Mouse (Mus musculus): ENCODE data around the gene Traip. TPM values are rescaled to one million over a fixed set of nuclear protein-coding genes. Genes with fewer than 3 reads are reported as not detected.

The Traip gene
- total RNA-seq, 2 experiments from 2014 or later, result 9.5 to 14.9 TPM

GRCm38 (mm10) chr9:107928169-107928568, 21.8 kb upstream of the Traip start, which contains the start of gene Actl11:
Actl11 (plus strand) TSS chr9:107928469.
- DNase-seq (ENCODE audit: low spot score in 2 of 2), result no peak
- intact Hi-C loops (cut with DNase I), result no loop called here

- no peak for DNase-seq (ENCODE audit: low spot score in 2 of 2)
- intact Hi-C loops (cut with DNase I), result no loop called here
These were observed 17.7 kb upstream of the Traip start for GRCm38 (mm10) chr9:107932221-107932620.

- intact Hi-C loops (cut with DNase I), result no loop called here
- peak; percentile 61 to 71 for DNase-seq (ENCODE audit: low spot score in 2 of 2)
These were observed 15.8 kb upstream of the Traip start for GRCm38 (mm10) chr9:107934146-107934545.

GRCm38 (mm10) chr9:107935374-107935773, 14.6 kb upstream of the Traip start, which contains the start of gene Camkv:
Camkv (plus strand) TSS chr9:107935674.
- intact Hi-C loops (cut with DNase I), result no loop called here
- DNase-seq (ENCODE audit: low spot score in 2 of 2), result no peak

- intact Hi-C loops (cut with DNase I), result loop anchor here (1.0 kb wide), 1 partner anchor 25 kb away; no protein-coding TSS in a partner anchor
- DNase-seq (ENCODE audit: low spot score in 2 of 2), result peak; percentile 69 to 74
These were observed 14.1 kb upstream of the Traip start for GRCm38 (mm10) chr9:107935790-107936214.

- DNase-seq (ENCODE audit: low spot score in 2 of 2), result peak; percentile 66 to 70
- intact Hi-C loops (cut with DNase I), result loop anchor here (1.0 kb wide), 1 partner anchor 25 kb away; no protein-coding TSS in a partner anchor
These were observed 13.6 kb upstream of the Traip start for GRCm38 (mm10) chr9:107936215-107936822.

GRCm38 (mm10) chr9:107936831-107937230, 13.1 kb upstream of the Traip start:
- intact Hi-C loops (cut with DNase I), result loop anchor here (1.0 kb wide), 1 partner anchor 24 kb away; no protein-coding TSS in a partner anchor
- DNase-seq (ENCODE audit: low spot score in 2 of 2), result no peak

- DNase-seq (ENCODE audit: low spot score in 2 of 2), result peak in 1 of 2 experiments; percentile 46
- intact Hi-C loops (cut with DNase I), result no loop called here
These were observed 2.4 kb upstream of the Traip start for GRCm38 (mm10) chr9:107947241-107948194.

GRCm38 (mm10) chr9:107949184-107949921, 583 bp upstream of the Traip start:
- intact Hi-C loops (cut with DNase I), result no loop called here
- no peak for DNase-seq (ENCODE audit: low spot score in 2 of 2)

GRCm38 (mm10) chr9:107950460-107951355, 772 bp downstream of the Traip start:
- intact Hi-C loops (cut with DNase I), result no loop called here
- peak; percentile 89 to 95 for DNase-seq (ENCODE audit: low spot score in 2 of 2)

GRCm38 (mm10) chr9:107955613-107956289, 5.8 kb downstream of the Traip start:
- DNase-seq (ENCODE audit: low spot score in 2 of 2), result no peak
- intact Hi-C loops (cut with DNase I), result no loop called here

- intact Hi-C loops (cut with DNase I), result no loop called here
These were observed 7.2 kb downstream of the Traip start for GRCm38 (mm10) chr9:107957141-107957540.

GRCm38 (mm10) chr9:107959896-107960295, 10.0 kb downstream of the Traip start:
- DNase-seq (ENCODE audit: low spot score in 2 of 2), result no peak
- intact Hi-C loops (cut with DNase I), result loop anchor here (5.0 kb wide), 2 partner anchors 92 to 107 kb away; partner anchors contain the start of gene Amigo3

More at GRCm38 (mm10) chr9:107957141-107957540, 7.2 kb downstream of the Traip start:
- DNase-seq (ENCODE audit: low spot score in 2 of 2), result no peak

- intact Hi-C loops (cut with DNase I), result loop anchor here (1.0 to 5.0 kb wide), 3 partner anchors 25 to 106 kb away; partner anchors contain the start of gene Amigo3
- DNase-seq (ENCODE audit: low spot score in 2 of 2), result no peak
These were observed 11.0 kb downstream of the Traip start for GRCm38 (mm10) chr9:107960928-107961327.

GRCm38 (mm10) chr9:107961351-107961762, 11.4 kb downstream of the Traip start:
- intact Hi-C loops (cut with DNase I), result loop anchor here (1.0 to 5.0 kb wide), 3 partner anchors 25 to 106 kb away; partner anchors contain the start of gene Amigo3
- DNase-seq (ENCODE audit: low spot score in 2 of 2), result peak; percentile 82 to 96

- intact Hi-C loops (cut with DNase I), result loop anchor here (1.0 to 5.0 kb wide), 4 partner anchors 26 to 105 kb away; partner anchors contain the start of gene Amigo3
These were observed 11.9 kb downstream of the Traip start for GRCm38 (mm10) chr9:107961881-107962280.

GRCm38 (mm10) chr9:107962916-107963315, 13.0 kb downstream of the Traip start:
- DNase-seq (ENCODE audit: low spot score in 2 of 2), result no peak
- intact Hi-C loops (cut with DNase I), result loop anchor here (1.0 to 5.0 kb wide), 4 partner anchors 59 to 104 kb away; partner anchors contain the start of gene Amigo3

More at GRCm38 (mm10) chr9:107961881-107962280, 11.9 kb downstream of the Traip start:
- peak; percentile 67 to 88 for DNase-seq (ENCODE audit: low spot score in 2 of 2)

All from left cerebral cortex, postnatal 25 days (tissue).